Mouse (Mus musculus) limb, embryonic 12.5 days (tissue): ENCODE measurements around the gene Casp4. TPM values are rescaled to one million over a fixed set of nuclear protein-coding genes. Genes with fewer than 3 reads are reported as not detected.

Source experiments
- ATAC-seq: fragments of 200-750 bp; cut with Nextera tagmentation; 2 replicates; pipeline ENCODE4 v1.8.0; 2017; ENCODE audit warnings: low read depth, moderate TSS enrichment; ENCODE audit not compliant: insufficient number of reproducible peaks, insufficient read depth, low FRiP score, low TSS enrichment
- H3K27ac ChIP-seq: fragments of 300-500 bp; sonication (generic); 2 replicates; pipeline ENCODE4 v1.5.1; 2016; ENCODE audit warnings: mild to moderate bottlenecking, moderate library complexity
- H3K27me3 ChIP-seq: fragments of 300-500 bp; sonication (generic); 2 replicates; pipeline ENCODE4 v1.6.1; 2016; ENCODE audit warnings: mild to moderate bottlenecking, moderate library complexity
- H3K36me3 ChIP-seq: fragments of 300-500 bp; sonication (generic); 2 replicates; pipeline ENCODE4 v1.6.1; 2016; ENCODE audit warnings: mild to moderate bottlenecking, moderate library complexity
- H3K4me1 ChIP-seq: fragments of 300-500 bp; sonication (generic); replicated peaks from 2 replicates; pipeline ENCODE4 v1.6.1; 2016
- H3K4me2 ChIP-seq: fragments of 300-500 bp; sonication (generic); 2 replicates; pipeline ENCODE4 v1.6.1; 2016; ENCODE audit warnings: mild to moderate bottlenecking, moderate library complexity
- H3K4me3 ChIP-seq: fragments of 300-500 bp; sonication (generic); replicated peaks from 2 replicates; pipeline ENCODE4 v1.5.1; 2016; ENCODE audit warnings: mild to moderate bottlenecking
- H3K9ac ChIP-seq: fragments of 300-500 bp; sonication (generic); replicated peaks from 2 replicates; pipeline ENCODE4 v1.6.1; 2016; ENCODE audit warnings: mild to moderate bottlenecking, moderate library complexity
- H3K9me3 ChIP-seq: fragments of 300-500 bp; sonication (generic); 2 replicates; pipeline ENCODE4 v1.6.1; 2016; ENCODE audit warnings: mild to moderate bottlenecking, moderate library complexity
- WGBS: fragments of 180-500 bp; shearing (Covaris S2); methylation state at CpG from one replicate; pipeline ENCODE4 v1.1.7; 2016; 5-methylcytosine and 5-hydroxymethylcytosine counted together
- polyA plus RNA-seq: library from polyadenylated mRNA; unstranded; fragments of >200 nt; fragmentation: Nextera tagmentation; extraction: Ambion mirVana; gene quantifications from 2 replicates; pipeline ENCODE4 v1.2.1, GENCODE M21; 2016

Casp4 gene
- 0.40 and 0.45 TPM in 2 replicates for polyA plus RNA-seq

- 51% methylated on average over 5 of the region's 5 CpGs for WGBS
- peak within 1 kb of the TSS; percentile 26; the same call in 1 of the 2 replicates for H3K4me2 ChIP-seq
These were observed at the start of gene Casp4 for GRCm38 (mm10) chr9:5308561-5308960. TSS of gene Casp4 (plus strand) at chr9:5308828.

GRCm38 (mm10) chr9:5263951-5264475 is 44.6 kb upstream of the Casp4 start:
- no peaks in the 10 kb centered on the region for H3K36me3 ChIP-seq
- no peak overlapping the region for H3K4me3 ChIP-seq
- H3K9ac ChIP-seq: no peak overlapping the region
- no peaks in the 10 kb centered on the region for H3K9me3 ChIP-seq
- no peak overlapping the region for H3K4me2 ChIP-seq
- no peaks in the 10 kb centered on the region for H3K27me3 ChIP-seq
- no peaks in the 10 kb centered on the region for H3K4me1 ChIP-seq
- no peak for ATAC-seq
- no peak overlapping the region for H3K27ac ChIP-seq
- 75% methylated on average over 2 of the region's 2 CpGs for WGBS

More at GRCm38 (mm10) chr9:5308561-5308960, at the start of gene Casp4:
- H3K27ac ChIP-seq: no peak within 1 kb of the TSS
- H3K27me3 ChIP-seq: no peaks in the 10 kb centered on the region
- H3K4me1 ChIP-seq: no peaks in the 10 kb centered on the region
- H3K9me3 ChIP-seq: no peaks in the 10 kb centered on the region
- no peak for ATAC-seq
- no peaks in the 10 kb centered on the region for H3K36me3 ChIP-seq
- H3K9ac ChIP-seq: no peak within 1 kb of the TSS
- no peak within 1 kb of the TSS for H3K4me3 ChIP-seq

GRCm38 (mm10) chr9:5270274-5270673 is 38.4 kb upstream of the Casp4 start:
- no peak overlapping the region for H3K4me3 ChIP-seq
- 85% methylated on average over 2 of the region's 2 CpGs for WGBS
- H3K27ac ChIP-seq: no peak overlapping the region

GRCm38 (mm10) chr9:5270884-5271283 is 37.7 kb upstream of the Casp4 start:
- Histone ChIP-seq H3K27ac (no peak overlapping the region), H3K27me3 (no peaks in the 10 kb centered on the region), H3K4me2 (no peak overlapping the region), H3K36me3 (no peaks in the 10 kb centered on the region), H3K9ac (no peak overlapping the region), H3K4me1 (no peaks in the 10 kb centered on the region), H3K9me3 (no peaks in the 10 kb centered on the region), H3K4me3 (no peak overlapping the region)
- 7% methylated on average over 1 of the region's 1 CpGs for WGBS
- no peak for ATAC-seq

More at GRCm38 (mm10) chr9:5270274-5270673, 38.4 kb upstream of the Casp4 start:
- Histone ChIP-seq H3K27me3 (no peaks in the 10 kb centered on the region), H3K4me2 (no peak overlapping the region), H3K9ac (no peak overlapping the region), H3K9me3 (no peaks in the 10 kb centered on the region), H3K4me1 (no peaks in the 10 kb centered on the region), H3K36me3 (no peaks in the 10 kb centered on the region)
- no peak for ATAC-seq

- no peaks in the 10 kb centered on the region for H3K9me3 ChIP-seq
- 81% methylated on average over 6 of the region's 6 CpGs for WGBS
- no peak for ATAC-seq
- no peaks in the 10 kb centered on the region for H3K36me3 ChIP-seq
- H3K4me2 ChIP-seq: no peak overlapping the region
- no peaks in the 10 kb centered on the region for H3K4me1 ChIP-seq
- H3K9ac ChIP-seq: no peak overlapping the region
- H3K27me3 ChIP-seq: no peaks in the 10 kb centered on the region
- no peak overlapping the region for H3K4me3 ChIP-seq
- no peak overlapping the region for H3K27ac ChIP-seq
These were observed 37.2 kb upstream of the Casp4 start for GRCm38 (mm10) chr9:5271334-5271845.

GRCm38 (mm10) chr9:5286071-5286470 is 22.6 kb upstream of the Casp4 start:
- no peak overlapping the region for H3K4me3 ChIP-seq
- no peak for ATAC-seq
- H3K9ac ChIP-seq: no peak overlapping the region
- no peak overlapping the region for H3K27ac ChIP-seq
- H3K9me3 ChIP-seq: no peaks in the 10 kb centered on the region
- no peaks in the 10 kb centered on the region for H3K27me3 ChIP-seq
- 23% methylated on average over 2 of the region's 2 CpGs for WGBS
- no peak overlapping the region for H3K4me2 ChIP-seq
- no peaks in the 10 kb centered on the region for H3K4me1 ChIP-seq
- H3K36me3 ChIP-seq: no peaks in the 10 kb centered on the region

- H3K36me3 ChIP-seq: no peaks in the 10 kb centered on the region
These were observed 22.0 kb upstream of the Casp4 start for GRCm38 (mm10) chr9:5286597-5286996.

GRCm38 (mm10) chr9:5296354-5297237 is 12.0 kb upstream of the Casp4 start:
- no peak for ATAC-seq
- 82% methylated on average over 2 of the region's 2 CpGs for WGBS
- H3K4me1 ChIP-seq: no peaks in the 10 kb centered on the region

More at GRCm38 (mm10) chr9:5286597-5286996, 22.0 kb upstream of the Casp4 start:
- no peaks in the 10 kb centered on the region for H3K27me3 ChIP-seq
- no peak overlapping the region for H3K4me2 ChIP-seq
- H3K4me3 ChIP-seq: no peak overlapping the region
- no peak overlapping the region for H3K27ac ChIP-seq
- ATAC-seq: no peak
- no peaks in the 10 kb centered on the region for H3K9me3 ChIP-seq
- H3K9ac ChIP-seq: no peak overlapping the region
- H3K4me1 ChIP-seq: no peaks in the 10 kb centered on the region

GRCm38 (mm10) chr9:5298329-5299131 is 10.1 kb upstream of the Casp4 start, which contains the start of gene Casp1:
TSS of gene Casp1 (plus strand) at chr9:5298517.
- no peak within 1 kb of the TSS for H3K4me3 ChIP-seq
- no peaks in the 10 kb centered on the region for H3K4me1 ChIP-seq
- H3K9ac ChIP-seq: no peak within 1 kb of the TSS
- ATAC-seq: no peak
- no peak within 1 kb of the TSS for H3K4me2 ChIP-seq
- WGBS: 80% methylated on average over 11 of the region's 11 CpGs
- no peaks in the 10 kb centered on the region for H3K9me3 ChIP-seq
- no peaks in the 10 kb centered on the region for H3K36me3 ChIP-seq
- H3K27me3 ChIP-seq: no peaks in the 10 kb centered on the region
- H3K27ac ChIP-seq: no peak within 1 kb of the TSS

More at GRCm38 (mm10) chr9:5296354-5297237, 12.0 kb upstream of the Casp4 start:
- Histone ChIP-seq H3K9ac (no peak overlapping the region), H3K4me2 (no peak overlapping the region), H3K9me3 (no peaks in the 10 kb centered on the region), H3K4me3 (no peak overlapping the region), H3K27ac (no peak overlapping the region), H3K27me3 (no peaks in the 10 kb centered on the region), H3K36me3 (no peaks in the 10 kb centered on the region)

- H3K4me2 ChIP-seq: no peak overlapping the region
- no peaks in the 10 kb centered on the region for H3K27me3 ChIP-seq
- no peak overlapping the region for H3K9ac ChIP-seq
- WGBS: 91% methylated on average over 2 of the region's 2 CpGs
- H3K9me3 ChIP-seq: no peaks in the 10 kb centered on the region
- no peak overlapping the region for H3K4me3 ChIP-seq
- no peak overlapping the region for H3K27ac ChIP-seq
- H3K4me1 ChIP-seq: no peaks in the 10 kb centered on the region
- ATAC-seq: no peak
- no peaks in the 10 kb centered on the region for H3K36me3 ChIP-seq
These were observed 9.6 kb upstream of the Casp4 start for GRCm38 (mm10) chr9:5299132-5299381.

GRCm38 (mm10) chr9:5310112-5310511 is 1.5 kb downstream of the Casp4 start:
- Histone ChIP-seq H3K4me3 (no peak overlapping the region), H3K9me3 (no peaks in the 10 kb centered on the region), H3K4me1 (no peaks in the 10 kb centered on the region), H3K27me3 (no peaks in the 10 kb centered on the region), H3K9ac (no peak overlapping the region), H3K36me3 (no peaks in the 10 kb centered on the region), H3K4me2 (no peak overlapping the region), H3K27ac (no peak overlapping the region)
- ATAC-seq: no peak
